Mouse (Mus musculus) heart, adult 9 months (tissue): ENCODE results near the gene Msl2.

ENCODE experiments used
- DNase-seq, 2 experiments: peaks; one replicate each; pipeline ENCODE4 v3.0.0; 2022; ENCODE audit warnings: low spot score in 2 of 2

Gene Msl2

DNA sequence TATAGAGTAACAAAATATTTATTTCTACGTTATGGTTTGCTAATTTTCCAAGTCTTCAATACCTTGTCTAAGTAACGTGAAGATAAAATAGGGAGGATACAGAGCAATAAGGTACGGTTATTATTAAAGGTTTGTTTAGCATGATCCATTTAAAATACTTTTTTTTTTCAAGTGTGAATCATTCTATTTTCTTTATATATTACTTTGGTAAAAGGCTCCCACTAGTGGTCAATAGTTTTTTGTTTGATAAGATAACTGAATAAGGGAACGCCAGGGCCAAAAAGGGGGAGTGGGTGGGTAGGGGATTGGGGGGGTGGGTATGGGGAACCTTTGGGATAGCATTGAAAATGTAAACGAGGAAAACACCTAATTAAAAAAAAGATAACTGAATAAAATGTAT is 79.0 kb downstream of the Msl2 start:
- no peak for DNase-seq
